Mouse (Mus musculus) gastrocnemius, adult 18-20 months (tissue): ENCODE data around the gene Slc39a9. TPM values are rescaled to one million over a fixed set of nuclear protein-coding genes. Genes with fewer than 3 reads are reported as not detected.

Experiments
- DNase-seq: peaks from one replicate; pipeline ENCODE4 v3.0.0; 2021; ENCODE audit warnings: low spot score
- long read RNA-seq, 2 experiments: library from polyadenylated mRNA; stranded (forward); transcript quantifications; one replicate each; pipeline ENCODE4 v2.0.0; 2021
- total RNA-seq, 2 experiments: library from RNA; stranded (reverse); gene quantifications; 2 replicates each; pipeline ENCODE4 v1.2.3; 2021

Slc39a9 gene
- total RNA-seq, result 1 to 10 TPM; 6.9 to 8.3 TPM
- long read RNA-seq, experiment 1, full-length matches to known transcripts, result 6 of 7 reads
- long read RNA-seq, experiment 1, partial matches to known transcripts, result 0 of 7 reads
- long read RNA-seq, experiment 1, other reads (novel, unspliced or antisense), result 1 of 7 reads
- long read RNA-seq, experiment 2, full-length matches to known transcripts, result 5 of 9 reads
- long read RNA-seq, experiment 2, partial matches to known transcripts, result 0 of 9 reads
- long read RNA-seq, experiment 2, other reads (novel, unspliced or antisense), result 4 of 9 reads

DNA sequence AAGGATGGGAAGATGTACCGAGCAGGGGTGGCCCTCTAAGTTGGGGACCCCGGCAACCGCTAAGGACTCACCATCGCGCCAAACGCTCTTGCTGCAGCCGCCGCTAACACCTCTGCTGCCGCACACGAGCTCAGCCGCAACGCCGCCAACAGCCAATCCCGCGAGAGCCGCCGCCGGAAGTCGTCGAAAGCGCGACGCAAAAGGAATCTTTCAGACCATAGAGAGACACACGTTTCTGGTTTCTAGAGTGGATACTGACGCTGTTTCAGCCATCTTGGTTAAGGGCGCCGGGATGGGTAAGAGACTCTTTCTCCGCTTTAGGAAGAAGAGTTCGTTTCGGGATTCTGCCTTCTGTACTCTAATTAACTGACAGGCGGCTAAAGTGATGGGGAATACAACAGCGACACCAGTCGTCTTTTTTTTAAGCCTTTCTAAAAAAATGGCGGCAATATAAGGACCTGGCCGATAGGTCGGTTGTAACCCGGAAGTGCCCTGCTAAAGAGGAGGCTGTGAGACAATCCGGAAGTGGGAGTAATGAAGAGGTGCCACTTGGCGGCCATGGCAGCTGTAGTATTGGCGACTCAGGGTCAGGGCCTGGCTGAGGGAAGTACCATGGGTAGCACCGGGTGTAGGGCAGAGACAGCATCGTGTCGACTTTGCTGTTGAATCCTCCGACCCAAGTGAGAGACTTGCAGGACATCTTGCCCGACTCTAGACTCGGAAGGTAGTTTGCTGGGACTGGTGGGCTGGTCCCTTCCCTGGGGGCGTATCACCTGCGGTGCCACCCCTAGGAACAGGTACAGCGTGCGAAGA lies at the start of gene Slc39a9, which contains the start of gene Erh:
Slc39a9 (plus strand) TSS at position 191 of the 813 bp plus-strand sequence.
Erh (minus strand) TSS at position 649 of the 813 bp plus-strand sequence.
- DNase-seq, result peak; percentile 92

DNA sequence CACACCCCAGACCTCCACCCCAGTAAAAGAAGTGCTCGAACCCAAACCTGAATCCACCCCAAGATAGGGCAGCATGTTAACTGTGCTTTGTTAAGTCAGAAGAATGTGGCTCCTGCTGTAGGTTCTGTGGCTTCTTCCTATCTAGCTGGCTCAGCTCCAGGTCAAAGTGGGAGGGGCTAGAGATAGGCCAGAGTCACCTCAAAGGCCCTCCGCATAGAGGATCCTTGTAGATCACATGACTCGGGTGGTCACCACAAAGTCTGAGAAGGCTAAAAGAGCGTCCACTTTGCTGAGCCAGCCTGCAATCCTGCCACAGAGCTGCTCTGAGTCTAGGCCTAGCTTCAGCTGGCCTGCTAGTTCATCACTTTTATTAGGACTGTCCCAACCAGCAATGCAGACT lies 49.5 kb upstream of the Slc39a9 start:
- DNase-seq, result no peak

DNA sequence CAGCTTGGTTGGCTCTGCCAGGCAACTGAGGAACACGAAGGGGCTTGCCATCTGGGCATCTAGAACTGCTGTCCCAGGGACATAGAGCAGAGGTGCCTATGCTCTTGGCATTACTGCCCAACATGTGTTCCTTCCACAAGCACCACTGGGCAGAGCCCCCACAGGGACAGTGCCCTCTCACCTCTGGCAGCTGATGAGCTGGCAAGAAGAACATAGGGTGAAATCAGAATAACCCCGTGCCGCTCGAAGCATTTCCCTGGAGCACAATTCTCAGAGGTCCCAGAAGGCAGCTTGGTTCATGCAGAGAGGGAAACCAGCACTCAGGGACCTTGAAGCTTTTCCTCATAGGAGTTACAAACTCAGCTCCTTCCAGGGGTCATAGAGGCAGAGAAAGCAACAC lies 48.9 kb upstream of the Slc39a9 start:
- DNase-seq, result no peak

DNA sequence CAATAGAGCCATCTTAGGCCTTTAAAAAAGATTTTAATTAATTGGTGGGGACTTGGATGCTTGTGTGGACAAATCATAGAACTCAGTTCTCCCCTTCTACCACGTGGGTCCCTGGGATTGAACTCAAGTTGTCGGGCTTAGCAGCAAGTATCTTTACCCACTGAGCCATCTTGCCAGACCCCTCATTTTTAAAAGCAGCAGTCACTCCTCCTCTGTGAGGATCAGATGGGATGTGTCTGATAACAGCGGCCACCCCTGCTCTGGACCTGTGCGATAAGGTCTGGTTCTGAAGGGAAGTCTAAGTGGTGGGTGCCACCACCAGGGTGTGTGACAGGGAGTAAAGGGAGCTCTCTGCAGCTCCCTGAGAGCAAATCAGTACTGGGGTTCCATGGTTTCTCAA lies 48.1 kb upstream of the Slc39a9 start:
- no peak for DNase-seq

DNA sequence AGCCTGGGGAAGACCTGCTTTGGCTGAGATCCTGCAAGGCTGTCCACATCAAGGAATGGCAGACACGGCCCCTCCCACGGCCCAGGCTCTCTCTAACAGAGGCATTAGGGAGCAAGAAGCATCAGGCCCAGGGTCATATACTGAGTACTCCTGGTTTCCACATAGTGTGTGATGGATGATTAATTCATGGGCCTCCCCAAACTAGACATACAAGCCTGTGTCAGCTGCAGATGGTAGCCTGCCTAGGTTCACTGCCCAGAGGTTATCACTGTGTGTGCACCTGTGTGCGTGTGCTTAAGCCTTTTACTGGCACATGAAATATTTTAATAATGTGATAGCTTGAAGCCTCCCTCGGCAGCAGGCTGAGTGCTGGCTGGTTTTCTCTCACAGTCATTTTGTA lies 47.7 kb upstream of the Slc39a9 start:
- no peak for DNase-seq

DNA sequence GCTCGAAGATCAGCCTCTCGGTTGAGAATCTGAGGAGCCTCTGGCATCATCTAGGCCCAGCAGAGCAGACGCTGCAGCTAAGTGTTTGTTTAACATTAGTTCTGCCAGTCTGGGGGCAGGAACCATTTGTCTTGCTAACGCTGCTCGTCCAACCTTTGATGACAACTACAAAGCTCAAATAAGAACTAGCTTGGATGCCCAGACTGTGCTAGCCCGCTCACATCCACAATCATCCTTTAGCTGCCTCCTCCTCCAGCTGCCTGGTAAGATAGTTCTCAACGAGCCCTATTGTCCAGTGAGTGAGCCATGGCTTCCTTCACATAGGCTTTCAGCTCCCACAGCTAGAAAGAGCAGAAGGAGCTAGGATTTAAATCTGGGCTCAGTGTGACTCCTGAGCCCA lies 45.4 kb upstream of the Slc39a9 start:
- DNase-seq, result no peak

DNA sequence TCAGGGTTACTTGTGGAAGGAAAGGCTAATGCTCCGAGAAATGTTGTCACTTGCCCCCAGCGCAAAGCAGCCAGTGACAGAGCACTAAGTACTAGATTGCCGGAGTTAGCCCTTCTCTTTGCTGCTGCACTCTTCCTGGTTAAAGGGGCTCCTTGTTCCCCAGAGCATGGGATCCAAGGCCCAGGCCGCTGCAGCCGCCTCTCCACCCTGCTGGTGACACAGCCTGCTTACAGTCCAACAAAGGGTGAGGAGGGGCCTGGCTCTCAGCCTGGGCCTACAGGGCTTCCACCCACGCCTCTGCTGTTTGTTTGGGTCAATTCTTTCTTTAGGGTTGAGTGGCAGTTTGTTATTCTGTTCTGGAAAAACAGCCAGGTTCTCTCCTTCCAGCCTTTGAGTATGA lies 44.9 kb upstream of the Slc39a9 start:
- DNase-seq, result peak; percentile 59

DNA sequence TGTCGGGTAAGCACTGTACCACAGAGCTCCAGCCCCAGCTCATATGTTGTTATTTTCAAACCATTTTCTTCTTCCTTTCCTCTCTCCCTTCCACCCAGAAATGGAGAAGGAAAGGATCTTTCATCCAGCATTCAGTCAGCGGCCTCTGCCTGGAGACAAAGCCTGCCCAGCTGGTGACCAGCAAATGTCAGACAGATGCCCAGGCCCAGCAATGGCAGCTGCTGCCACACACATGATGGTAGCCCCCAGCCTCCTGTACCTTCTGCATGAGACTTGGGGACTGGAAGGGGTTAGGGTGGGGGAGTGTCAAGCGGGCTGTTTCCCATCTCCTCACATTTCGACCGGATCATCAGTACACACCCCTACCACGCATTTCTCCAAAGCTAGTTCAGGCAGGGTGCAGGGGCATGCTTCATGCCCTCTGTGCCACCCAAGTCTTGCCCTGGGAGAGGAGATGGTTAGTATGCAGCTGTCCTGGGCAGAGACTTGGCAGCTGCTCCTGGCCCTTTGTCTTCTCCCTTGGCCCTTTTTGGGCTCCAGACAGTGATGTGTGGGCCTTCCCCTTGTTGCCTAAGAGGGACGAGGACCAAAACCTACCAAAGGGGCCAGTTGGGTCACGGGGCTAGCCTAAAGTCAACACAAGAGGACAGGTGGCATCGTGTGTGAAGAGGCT lies 42.0 kb upstream of the Slc39a9 start:
- DNase-seq, result no peak

DNA sequence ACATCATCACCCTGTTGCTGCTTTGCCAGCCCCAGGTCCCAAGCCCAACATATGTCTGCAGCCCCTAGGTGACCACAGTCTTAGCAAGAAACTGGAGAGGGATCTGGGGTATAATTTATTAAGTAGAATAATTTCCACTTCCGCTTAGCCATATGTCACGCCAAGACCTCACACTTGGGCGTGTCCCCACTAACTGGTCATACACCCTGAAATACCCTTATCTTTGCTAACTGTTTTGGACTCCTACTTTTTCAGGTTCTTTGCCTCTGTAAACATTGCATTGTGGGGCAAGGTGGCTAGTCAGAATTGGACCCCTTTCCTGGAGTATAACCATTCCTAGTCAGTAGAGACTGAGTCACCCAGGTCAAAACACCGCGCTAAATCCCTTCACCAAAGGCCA lies 41.3 kb upstream of the Slc39a9 start:
- DNase-seq, result no peak

DNA sequence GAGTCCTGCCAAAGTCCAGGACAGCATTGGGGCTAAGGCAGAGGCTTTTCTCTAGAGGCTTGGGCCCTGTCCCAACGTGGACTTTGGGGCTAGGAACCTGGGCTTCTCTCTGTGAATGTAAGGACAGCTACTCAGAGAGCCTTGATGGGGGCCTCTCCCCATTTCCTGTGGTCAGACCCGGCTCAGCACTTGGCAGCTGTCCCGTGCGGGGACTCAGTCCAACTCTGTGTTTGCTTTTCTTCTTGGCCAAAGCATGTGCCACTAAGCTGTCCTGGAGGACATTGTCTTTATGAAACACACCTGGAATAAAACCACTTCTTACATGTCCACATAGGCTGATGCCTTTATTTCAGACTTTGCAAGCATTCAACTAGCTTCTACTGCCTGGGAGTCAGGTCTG lies 40.1 kb upstream of the Slc39a9 start:
- peak; percentile 17 for DNase-seq

DNA sequence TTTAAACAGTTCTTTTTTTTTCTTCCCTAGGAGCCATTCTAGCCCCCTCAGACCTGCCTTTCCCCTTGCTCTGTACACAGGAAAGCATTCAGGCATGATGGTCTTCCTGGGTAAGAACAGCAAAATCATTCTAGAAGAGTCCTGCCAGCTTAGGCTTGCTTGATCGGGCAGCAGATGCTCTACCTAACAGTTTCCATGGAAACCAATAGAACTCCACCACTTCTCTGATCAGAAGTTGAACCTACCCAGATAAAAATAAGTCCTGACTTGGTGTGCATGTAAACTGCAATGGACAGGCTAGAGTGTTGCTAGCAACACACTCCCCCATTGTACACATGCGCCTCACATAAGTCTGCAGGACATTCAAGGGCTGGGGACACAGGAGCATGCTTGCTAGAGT lies 39.5 kb upstream of the Slc39a9 start:
- no peak for DNase-seq

DNA sequence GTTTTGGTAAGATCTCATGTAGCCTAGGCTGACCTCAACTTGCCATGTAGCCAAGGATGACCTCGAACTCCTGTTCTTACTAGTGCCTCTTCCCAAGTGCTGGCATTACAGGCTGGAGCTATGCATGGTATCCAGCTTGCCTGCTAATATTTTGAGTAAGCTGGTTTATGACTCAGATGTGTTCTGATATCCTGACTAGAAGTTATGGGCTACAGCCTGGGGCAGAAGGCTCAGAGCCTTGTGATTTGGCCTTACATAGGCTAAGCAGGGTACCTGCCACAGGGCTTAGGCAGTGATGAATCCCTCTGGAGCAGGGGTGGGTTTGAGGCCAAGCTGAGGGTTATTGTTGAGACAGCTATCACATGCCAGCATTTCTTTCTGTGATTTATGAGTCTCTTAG lies 35.1 kb upstream of the Slc39a9 start:
- no peak for DNase-seq

DNA sequence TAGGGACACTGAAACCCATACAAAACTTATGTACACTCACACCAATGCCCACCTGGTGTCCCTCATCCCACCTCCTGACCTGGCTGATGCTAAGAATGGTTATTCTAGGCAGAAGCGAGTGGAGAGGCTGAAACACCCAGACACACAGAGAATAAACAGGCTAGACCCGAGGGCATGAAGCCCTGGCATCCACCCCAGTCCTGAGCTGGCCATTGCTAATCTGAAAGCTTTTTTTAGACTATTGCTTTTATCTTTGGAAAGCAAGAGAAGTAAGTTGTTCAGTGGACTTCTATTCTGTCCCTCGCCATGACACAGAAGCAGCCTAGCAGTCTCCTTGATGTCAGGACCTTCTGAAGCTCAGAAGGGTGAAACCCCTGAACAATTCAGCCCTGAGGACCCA lies 33.8 kb upstream of the Slc39a9 start:
- no peak for DNase-seq

DNA sequence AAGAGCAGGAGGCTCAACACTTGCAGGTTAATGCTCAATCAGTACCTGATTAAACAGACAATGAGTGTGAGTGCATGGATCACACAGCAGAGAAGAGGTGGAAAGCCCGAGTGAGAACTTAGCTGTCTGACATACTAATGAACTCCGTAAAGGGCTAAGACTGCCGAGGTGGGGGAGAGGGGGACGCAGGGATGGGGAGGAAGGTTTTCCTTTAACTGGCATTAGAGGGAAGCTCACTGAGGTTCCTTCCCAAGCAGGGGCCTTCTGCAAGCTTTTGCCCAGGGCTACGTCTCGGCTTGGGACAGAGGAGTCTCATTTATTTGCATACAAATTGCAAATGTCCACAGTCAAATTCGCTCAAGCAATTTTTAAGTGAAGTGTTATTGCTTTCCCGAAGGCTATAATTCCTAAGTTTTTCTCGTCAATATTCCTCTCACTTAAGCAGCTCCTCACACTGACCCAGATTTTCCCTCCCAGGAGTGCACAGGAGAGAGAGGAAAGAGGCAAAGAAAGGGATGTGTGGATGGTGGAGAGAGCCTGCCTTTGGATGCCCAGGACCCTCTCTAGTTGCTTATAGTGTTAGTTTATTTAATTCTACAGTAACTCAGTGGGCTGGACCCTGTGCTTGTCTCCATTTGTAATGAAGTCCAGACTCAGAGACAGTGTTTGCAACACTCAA lies 31.4 kb upstream of the Slc39a9 start:
- no peak for DNase-seq

DNA sequence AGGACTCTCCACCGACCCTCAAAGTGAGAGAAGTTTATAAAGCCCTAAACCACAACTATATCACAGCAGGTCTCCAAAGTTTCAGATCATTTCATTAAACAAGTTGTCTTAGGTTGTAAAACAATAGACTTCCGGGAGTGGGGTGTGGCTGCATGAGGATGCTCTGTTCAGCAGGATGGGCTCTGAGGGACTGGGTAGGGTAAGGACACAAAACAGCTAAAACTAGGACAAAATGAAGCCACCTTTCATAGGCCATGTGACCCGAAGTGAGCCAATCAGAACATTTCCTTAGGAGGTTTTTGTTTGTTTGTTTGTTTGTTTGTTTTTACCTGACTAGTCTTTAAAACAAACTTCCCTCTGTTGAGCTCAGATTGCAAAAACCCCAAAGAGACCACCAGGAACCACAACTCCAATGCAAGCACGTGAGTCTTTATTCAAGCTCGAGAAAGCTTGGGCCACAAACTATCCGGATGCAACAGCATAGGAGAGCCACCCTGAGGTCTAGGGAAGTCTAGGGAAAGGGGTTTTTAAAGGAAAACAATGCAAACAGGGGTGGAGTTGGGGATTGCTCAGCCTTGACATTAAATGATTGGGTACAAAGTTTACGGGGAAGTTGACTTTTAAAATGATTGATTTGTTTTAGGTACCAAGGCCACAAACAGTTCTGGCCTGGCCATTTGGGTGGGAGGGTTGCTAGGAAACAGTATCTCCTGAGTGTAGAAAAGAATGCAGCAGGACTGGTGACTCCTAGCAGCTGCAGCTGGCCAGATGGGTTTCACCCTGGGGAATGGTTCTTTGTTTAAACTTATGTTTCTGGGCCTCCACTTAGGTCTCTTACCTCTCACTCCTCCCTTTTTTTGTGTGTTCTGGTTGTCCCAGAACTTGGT lies 28.1 kb upstream of the Slc39a9 start:
- DNase-seq, result no peak

DNA sequence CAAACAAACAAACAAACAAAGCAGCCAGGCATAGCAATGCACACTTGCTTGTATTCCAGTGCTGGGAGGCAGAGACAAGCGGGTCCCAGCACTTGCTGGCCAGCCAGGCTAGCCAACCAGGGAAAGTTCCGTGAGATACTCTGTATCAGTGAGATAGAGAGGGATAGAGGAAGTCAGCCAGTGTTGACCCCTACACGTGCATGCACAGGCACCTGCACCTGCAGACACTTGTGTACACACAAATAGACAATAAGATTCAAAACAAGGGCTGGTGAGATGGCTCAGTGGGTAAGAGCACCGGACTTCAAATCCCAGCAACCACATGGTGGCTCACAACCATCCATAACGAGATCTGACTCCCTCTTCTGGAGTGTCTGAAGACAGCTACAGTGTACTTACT lies 23.2 kb upstream of the Slc39a9 start:
- DNase-seq, result no peak

DNA sequence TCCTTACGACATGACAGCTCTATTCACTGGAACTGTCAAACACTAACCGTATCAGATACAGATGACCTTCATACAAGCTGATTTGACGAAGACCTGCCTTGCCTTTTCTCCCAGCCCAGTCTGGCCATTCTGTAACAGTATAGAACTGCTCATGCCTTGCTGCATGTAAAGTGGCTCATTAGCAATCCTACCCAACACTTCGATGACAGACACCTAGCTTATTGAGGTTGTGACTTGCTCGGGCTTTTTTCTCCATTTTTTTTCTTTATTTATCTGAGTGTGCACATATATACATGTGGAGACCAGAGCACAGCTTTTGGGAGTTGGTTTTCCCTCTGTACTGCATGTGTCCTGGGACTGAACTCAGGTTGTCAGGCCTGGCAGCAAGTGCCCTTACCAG lies 11.9 kb upstream of the Slc39a9 start:
- no peak for DNase-seq

DNA sequence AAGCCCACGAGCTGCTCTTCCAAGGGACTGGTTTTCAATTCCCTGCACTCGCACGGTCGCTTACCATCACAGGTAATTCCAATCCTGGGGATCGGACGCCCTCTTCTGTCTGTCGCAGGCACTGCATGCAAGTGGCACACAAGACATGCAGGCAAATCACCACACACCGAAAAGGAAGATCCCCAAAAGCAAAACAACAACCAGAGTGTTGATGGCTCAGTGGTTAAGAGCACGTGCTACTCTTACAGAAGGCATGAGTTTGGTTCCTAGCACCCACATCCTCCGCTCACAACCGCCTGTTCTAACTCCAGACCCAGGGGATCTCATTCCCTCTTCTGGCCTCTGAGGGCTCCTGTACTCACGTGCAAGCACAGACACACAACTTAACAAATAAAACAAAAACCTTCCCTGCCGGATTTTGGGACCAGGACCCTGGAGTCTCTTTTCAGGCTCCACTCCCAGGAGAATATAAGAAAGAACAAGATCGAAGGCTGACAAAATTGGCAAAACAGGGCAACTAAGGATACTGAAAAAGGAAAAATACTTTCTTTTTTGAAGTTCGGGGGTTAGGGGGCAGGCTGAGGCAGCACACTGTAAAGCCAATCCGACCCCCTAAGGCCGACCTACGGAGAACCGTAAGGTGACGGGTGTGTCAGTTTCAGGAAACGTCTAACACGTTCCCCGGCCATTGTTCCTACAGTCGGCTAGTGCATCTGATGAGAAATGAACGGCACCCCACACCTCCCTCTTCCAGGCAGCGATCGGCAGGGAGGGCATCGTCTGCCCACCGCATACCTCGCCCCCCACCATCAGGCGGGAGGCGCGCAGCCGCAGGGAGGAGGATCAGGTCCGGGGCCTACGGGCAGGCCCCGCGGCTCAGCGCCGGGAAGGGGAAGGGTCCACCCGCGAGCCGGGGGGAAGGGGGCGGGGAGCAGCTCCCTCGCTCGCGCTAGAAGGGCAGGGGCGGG lies 674 bp upstream of the Slc39a9 start:
- peak; percentile 28 for DNase-seq

DNA sequence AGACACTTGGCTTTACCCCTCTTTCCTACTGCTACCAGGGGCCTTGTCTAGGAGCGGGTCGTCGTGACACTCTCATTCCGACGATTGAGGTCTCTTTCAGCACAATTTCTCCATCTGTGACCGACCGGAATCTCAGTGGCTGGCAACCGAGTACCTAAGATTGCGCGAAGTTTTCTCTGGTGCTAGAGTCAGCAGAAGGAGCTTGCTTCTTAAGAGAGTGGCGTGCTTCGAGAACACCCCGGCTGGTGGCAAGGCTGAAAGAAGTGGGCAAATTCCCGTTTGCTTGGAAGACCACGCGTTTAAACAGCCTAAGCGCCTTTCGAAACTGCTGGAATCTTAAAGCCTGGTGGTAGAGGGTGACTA lies 804 bp downstream of the Slc39a9 start:
- no peak for DNase-seq

DNA sequence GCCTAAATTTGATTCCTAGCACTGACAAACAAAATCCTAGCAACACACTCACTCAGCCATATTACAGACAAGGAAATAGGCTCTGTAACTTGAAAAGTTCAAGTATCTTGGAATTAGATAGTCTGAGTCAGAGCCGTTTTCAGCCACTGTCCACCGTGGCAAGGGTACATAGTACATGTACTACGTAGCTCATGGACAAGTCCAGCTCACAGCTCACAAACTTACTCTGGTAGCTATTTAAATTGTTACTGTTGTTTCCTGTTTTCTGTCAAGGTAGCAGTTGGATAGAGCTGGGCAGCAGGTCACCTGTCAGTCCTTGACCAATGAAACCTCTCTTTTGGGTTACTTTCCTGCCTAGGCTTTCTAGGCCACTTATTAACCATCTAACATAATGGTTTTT lies 2.7 kb downstream of the Slc39a9 start:
- DNase-seq, result no peak
